Mouse (Mus musculus) liver, adult (tissue): Measurements from ENCODE around the gene Egr2.

Source experiments
- GATA4 ChIP-seq: IDR thresholded peaks from 2 replicates; pipeline ENCODE4 v1.6.1; 2014; ENCODE audit warnings: mild to moderate bottlenecking, low read length; ENCODE audit not compliant: insufficient replicate concordance

Gene Egr2

GRCm38 (mm10) chr10:67535256-67535655, at the start of gene Egr2:
Gene Egr2 (plus strand): TSS chr10:67535475.
- no peak for TF ChIP-seq GATA4

GRCm38 (mm10) chr10:67487496-67487895, 47.8 kb upstream of the Egr2 start:
- TF ChIP-seq GATA4: no peak

GRCm38 (mm10) chr10:67489836-67490235, 45.4 kb upstream of the Egr2 start:
- TF ChIP-seq GATA4: no peak

- no peak for TF ChIP-seq GATA4
Measured at GRCm38 (mm10) chr10:67490632-67491031, 44.6 kb upstream of the Egr2 start.

GRCm38 (mm10) chr10:67492161-67492571, 43.1 kb upstream of the Egr2 start:
- TF ChIP-seq GATA4: no peak

- TF ChIP-seq GATA4: no peak
Measured at GRCm38 (mm10) chr10:67493556-67493955, 41.7 kb upstream of the Egr2 start.

GRCm38 (mm10) chr10:67497144-67497892, 38.0 kb upstream of the Egr2 start:
- no peak for TF ChIP-seq GATA4

GRCm38 (mm10) chr10:67497951-67498350, 37.3 kb upstream of the Egr2 start:
- TF ChIP-seq GATA4: no peak

GRCm38 (mm10) chr10:67503320-67503995, 31.8 kb upstream of the Egr2 start:
- TF ChIP-seq GATA4: no peak

- TF ChIP-seq GATA4: no peak
Measured at GRCm38 (mm10) chr10:67504046-67504445, 31.2 kb upstream of the Egr2 start.

GRCm38 (mm10) chr10:67505248-67505647, 30.0 kb upstream of the Egr2 start:
- TF ChIP-seq GATA4: no peak

- no peak for TF ChIP-seq GATA4
Measured at GRCm38 (mm10) chr10:67512211-67512610, 23.1 kb upstream of the Egr2 start.

GRCm38 (mm10) chr10:67512871-67513270, 22.4 kb upstream of the Egr2 start:
- no peak for TF ChIP-seq GATA4

- TF ChIP-seq GATA4: no peak
Measured at GRCm38 (mm10) chr10:67518733-67519132, 16.5 kb upstream of the Egr2 start.

- TF ChIP-seq GATA4: no peak
Measured at GRCm38 (mm10) chr10:67524130-67524529, 11.1 kb upstream of the Egr2 start.

- TF ChIP-seq GATA4: no peak
Measured at GRCm38 (mm10) chr10:67524694-67525093, 10.6 kb upstream of the Egr2 start.
